Mouse (Mus musculus): ENCODE results near the gene Wfdc8. TPM values are rescaled to one million over a fixed set of nuclear protein-coding genes. Genes with fewer than 3 reads are reported as not detected.

Wfdc8 gene
- polyA plus RNA-seq, 1 experiment from 2014 or later: not detected

DNA sequence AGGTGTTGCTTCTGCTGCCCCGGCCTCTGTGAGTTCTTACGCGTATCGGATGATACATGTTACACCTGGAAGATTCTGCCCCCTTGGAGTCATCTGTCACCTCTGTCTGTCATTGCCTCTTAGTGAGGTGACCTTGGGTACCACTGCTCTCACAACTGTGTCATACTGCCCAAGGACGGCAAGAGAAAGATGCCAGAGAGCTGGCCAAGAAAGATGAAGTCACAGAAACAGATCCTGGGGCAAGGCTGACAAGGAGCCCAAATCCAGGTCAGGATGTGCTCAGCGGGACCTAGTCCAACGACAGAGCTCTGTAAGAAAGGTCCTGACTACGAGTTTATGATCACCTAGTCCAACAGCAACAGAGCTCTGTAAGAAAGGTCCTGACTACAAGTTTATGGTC lies 53.3 kb downstream of the Wfdc8 start:
- no peak overlapping the region for H3K27ac ChIP-seq
- H3K9me3 ChIP-seq: no peaks in the 10 kb centered on the region
- WGBS: 88% methylated on average over 8 of the region's 8 CpGs
- H3K27me3 ChIP-seq: peaks cover 6% of the 10 kb centered on the region; the same call in 1 of the 2 replicates
- H3K4me2 ChIP-seq: no peak overlapping the region
- no peak overlapping the region for H3K9ac ChIP-seq
- peaks cover 32% of the 10 kb centered on the region for H3K4me1 ChIP-seq
- no peak overlapping the region for H3K4me3 ChIP-seq
- no peaks in the 10 kb centered on the region for H3K36me3 ChIP-seq
- no peak for ATAC-seq (ENCODE audit: insufficient number of reproducible peaks, low FRiP score, low TSS enrichment, low read depth)

DNA sequence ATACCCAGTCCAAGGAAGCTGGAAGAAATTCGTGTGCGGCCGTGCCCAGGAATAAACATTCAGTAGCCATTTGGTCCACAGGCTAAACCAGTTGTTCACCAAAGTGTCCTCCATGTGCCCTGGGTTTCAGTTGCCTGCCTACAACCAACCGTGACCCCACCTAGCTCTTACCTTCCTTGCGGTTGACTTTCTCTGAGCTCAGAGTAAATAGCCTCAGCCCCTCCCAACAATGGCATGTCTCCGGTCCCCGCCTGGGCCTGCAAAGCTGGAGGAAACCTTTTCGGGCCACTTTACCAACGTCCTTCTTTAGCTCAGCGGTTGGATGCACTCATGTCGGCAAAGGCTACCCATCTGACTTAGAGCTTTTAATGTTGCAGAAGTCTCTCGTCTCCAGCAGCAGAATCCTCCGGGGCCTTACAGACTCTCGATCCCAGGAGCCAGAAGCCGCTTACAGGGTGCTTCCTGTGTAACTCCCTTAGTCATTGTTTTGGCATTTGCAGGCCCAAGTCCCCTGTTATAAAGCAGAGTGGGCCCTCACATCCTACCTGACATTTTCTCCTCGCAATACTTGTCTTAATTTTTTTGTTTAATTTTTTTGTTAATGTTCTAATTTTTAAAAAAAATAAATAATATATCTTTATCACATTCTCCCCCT lies 54.3 kb downstream of the Wfdc8 start:
- Histone ChIP-seq H3K4me3 (no peak overlapping the region), H3K4me2 (no peak overlapping the region), H3K9me3 (no peaks in the 10 kb centered on the region), H3K27me3 (peaks cover 6% of the 10 kb centered on the region; the same call in 1 of the 2 replicates), H3K4me1 (peaks cover 28% of the 10 kb centered on the region), H3K36me3 (no peaks in the 10 kb centered on the region), H3K27ac (no peak overlapping the region), H3K9ac (no peak overlapping the region)
- ATAC-seq (ENCODE audit: insufficient number of reproducible peaks, low FRiP score, low TSS enrichment, low read depth): no peak
- 42% methylated on average over 16 of the region's 16 CpGs for WGBS

DNA sequence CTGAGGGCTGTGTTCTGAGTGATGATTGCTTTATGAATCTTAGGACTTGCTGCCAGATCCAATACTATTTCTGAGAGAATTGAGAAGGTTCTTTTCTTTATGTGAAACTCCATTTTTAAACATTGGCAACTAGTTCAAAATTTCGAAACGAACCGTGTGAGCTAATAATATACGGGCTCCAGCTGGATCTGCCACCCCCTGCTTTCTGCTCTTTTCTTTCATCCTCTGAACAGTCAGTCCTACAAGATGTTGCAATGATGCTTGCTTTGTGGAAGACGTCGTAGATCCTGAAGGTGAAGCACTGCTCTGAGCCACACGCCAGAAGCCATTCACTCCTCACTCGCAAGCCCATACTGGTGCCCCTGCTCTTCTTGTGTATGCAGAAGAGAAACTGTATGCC lies 55.0 kb downstream of the Wfdc8 start:
- no peak overlapping the region for H3K27ac ChIP-seq

DNA sequence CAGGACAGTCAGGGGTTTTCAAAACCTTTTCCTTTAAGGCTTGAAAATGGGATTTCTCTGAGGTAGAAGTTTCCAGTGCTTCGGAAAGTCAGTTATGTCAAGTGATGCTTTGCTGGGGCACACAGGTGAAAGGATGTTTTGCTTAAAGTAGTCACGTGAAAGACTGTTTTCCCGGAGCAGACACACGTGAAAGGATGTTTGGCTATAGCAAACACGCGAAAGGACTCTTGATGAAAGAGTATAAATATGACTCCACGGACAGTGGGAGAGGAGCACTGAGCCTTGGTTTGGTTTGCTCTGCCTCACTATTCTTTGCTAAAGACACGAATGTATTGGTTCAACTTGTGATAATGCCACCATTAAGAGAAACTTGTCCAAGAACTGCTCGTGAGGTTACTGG lies 61.9 kb downstream of the Wfdc8 start:
- WGBS: 90% methylated on average over 9 of the region's 9 CpGs
- Histone ChIP-seq H3K27me3 (peaks cover 10% of the 10 kb centered on the region; the same call in 1 of the 2 replicates), H3K9ac (no peak overlapping the region), H3K9me3 (no peaks in the 10 kb centered on the region), H3K4me3 (no peak overlapping the region), H3K4me2 (no peak overlapping the region), H3K36me3 (no peaks in the 10 kb centered on the region), H3K4me1 (peaks cover 5% of the 10 kb centered on the region; the same call in 1 of the 2 replicates), H3K27ac (no peak overlapping the region)
- no peak for ATAC-seq (ENCODE audit: insufficient number of reproducible peaks, low FRiP score, low TSS enrichment, low read depth)

More for the DNA sequence above, 55.0 kb downstream of the Wfdc8 start:
- no peak overlapping the region for H3K4me3 ChIP-seq
- no peak overlapping the region for H3K4me2 ChIP-seq
- no peaks in the 10 kb centered on the region for H3K9me3 ChIP-seq
- peaks cover 6% of the 10 kb centered on the region; the same call in 1 of the 2 replicates for H3K27me3 ChIP-seq
- H3K36me3 ChIP-seq: no peaks in the 10 kb centered on the region
- H3K9ac ChIP-seq: no peak overlapping the region
- whole genome bisulfite sequencing: 60% methylated on average over 8 of the region's 8 CpGs
- peaks cover 22% of the 10 kb centered on the region for H3K4me1 ChIP-seq
- no peak for ATAC-seq (ENCODE audit: insufficient number of reproducible peaks, low FRiP score, low TSS enrichment, low read depth)

DNA sequence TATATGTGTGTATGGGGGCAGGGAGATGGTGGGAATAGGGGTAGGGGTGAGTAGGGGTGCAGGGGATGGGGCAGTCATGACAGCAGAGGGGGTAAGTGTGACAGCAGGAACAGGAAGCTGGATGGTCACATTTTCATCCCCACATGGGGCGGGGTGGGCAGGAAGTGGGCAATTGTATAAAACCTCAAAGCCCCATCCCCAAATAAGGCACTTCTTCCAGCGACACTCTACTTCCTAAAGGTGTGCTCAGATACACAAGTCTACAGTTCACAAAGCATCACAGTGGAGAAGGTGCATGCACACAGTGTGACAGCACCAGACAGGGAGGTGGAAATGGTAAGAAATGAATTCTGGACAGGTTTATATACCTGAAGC lies 62.5 kb downstream of the Wfdc8 start:
- Histone ChIP-seq H3K27ac (no peak overlapping the region), H3K4me3 (no peak overlapping the region), H3K9me3 (no peaks in the 10 kb centered on the region), H3K4me2 (no peak overlapping the region), H3K36me3 (no peaks in the 10 kb centered on the region), H3K9ac (no peak overlapping the region), H3K4me1 (peaks cover 5% of the 10 kb centered on the region; the same call in 1 of the 2 replicates), H3K27me3 (peaks cover 10% of the 10 kb centered on the region; the same call in 1 of the 2 replicates)
- no peak for ATAC-seq (ENCODE audit: insufficient number of reproducible peaks, low FRiP score, low TSS enrichment, low read depth)
- 78% methylated on average over 2 of the region's 2 CpGs for WGBS

DNA sequence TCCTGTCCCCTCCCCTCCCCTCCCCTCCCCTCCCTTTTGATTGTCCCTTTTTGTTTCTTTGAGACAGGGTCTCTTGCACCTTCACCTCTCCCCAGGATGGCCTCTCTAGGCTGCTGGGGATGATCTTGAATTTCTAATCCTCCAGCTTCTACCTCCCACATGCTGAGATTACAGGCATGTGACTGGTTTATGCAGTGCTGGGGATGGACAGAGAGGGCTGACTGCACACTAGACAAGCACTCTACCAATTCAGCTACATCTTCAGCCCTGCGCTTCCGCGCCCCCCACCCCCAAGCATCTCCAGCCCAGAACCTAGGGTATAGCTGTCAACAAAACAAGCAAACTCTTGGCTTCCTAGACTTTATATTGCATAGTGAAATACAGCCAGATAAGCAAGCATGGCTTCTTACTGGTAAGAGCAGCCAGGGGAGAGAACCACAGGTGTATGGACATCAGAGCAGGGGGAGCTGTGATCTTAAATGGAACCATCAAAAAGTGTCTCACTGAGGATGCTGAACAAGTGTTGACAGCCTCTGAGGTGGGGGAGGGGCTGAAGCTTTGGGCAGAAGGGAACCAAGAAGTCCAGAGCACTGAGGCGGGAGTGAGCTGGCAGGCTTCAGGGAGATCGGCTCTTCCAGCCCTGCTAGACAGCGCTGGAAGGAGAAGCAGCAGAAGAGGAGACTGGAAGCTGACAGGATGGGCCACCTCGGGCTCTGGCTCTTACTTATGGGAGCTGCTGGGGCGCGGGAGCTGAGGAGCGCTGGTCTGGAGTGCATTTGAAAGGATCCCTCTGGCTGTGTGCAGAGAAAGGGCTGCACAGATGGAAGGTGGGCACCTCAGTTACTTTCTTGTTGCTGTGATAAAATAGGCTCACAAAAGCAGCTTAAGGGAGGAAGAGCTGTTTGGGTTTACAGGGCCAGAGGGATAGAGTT lies 63.2 kb downstream of the Wfdc8 start:
- H3K9me3 ChIP-seq: no peaks in the 10 kb centered on the region
- 18% methylated on average over 10 of the region's 10 CpGs for WGBS
- no peak overlapping the region for H3K4me2 ChIP-seq
- H3K9ac ChIP-seq: no peak overlapping the region
- peaks cover 5% of the 10 kb centered on the region; the same call in 1 of the 2 replicates for H3K4me1 ChIP-seq
- no peaks in the 10 kb centered on the region for H3K36me3 ChIP-seq
- no peak for ATAC-seq (ENCODE audit: insufficient number of reproducible peaks, low FRiP score, low TSS enrichment, low read depth)
- no peak overlapping the region for H3K27ac ChIP-seq
- H3K27me3 ChIP-seq: peaks cover 10% of the 10 kb centered on the region; the same call in 1 of the 2 replicates
- no peak overlapping the region for H3K4me3 ChIP-seq

DNA sequence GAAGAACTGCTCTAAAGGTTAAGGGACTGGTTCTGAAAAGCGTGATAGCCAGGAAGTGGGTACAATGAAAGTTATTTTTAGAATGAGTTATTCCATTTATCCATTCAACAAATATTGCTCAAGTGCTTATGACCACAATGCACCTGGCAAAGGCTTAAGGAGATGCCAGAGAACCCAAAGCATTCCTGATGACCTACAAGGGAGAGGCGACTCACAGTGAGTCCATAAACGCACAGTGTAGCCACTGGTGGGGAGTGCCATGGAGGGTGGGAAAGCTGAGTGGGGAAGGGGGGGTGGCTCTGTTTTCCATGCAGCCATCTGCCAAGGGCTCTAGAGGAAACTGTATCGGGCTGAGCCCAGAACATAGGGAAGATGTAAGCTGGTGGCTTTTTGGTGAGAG lies 64.1 kb downstream of the Wfdc8 start:
- H3K4me2 ChIP-seq: no peak overlapping the region
- H3K9ac ChIP-seq: no peak overlapping the region
- H3K4me1 ChIP-seq: peaks cover 5% of the 10 kb centered on the region; the same call in 1 of the 2 replicates
- H3K27ac ChIP-seq: no peak overlapping the region
- ATAC-seq (ENCODE audit: insufficient number of reproducible peaks, low FRiP score, low TSS enrichment, low read depth): no peak
- no peaks in the 10 kb centered on the region for H3K36me3 ChIP-seq
- WGBS: 37% methylated on average over 4 of the region's 4 CpGs
- peaks cover 10% of the 10 kb centered on the region; the same call in 1 of the 2 replicates for H3K27me3 ChIP-seq
- no peak overlapping the region for H3K4me3 ChIP-seq
- no peaks in the 10 kb centered on the region for H3K9me3 ChIP-seq

Other genes starting within 250 kb of the Wfdc8 start
- 4.3 TPM in 2 replicates for gene Slpi, start 224.5 kb downstream of the Wfdc8 start, polyA plus RNA-seq (2015; fragmentation: Nextera tagmentation; extraction: Ambion mirVana)
- gene Rbpjl, start 210.5 kb downstream of the Wfdc8 start, polyA plus RNA-seq (2015; fragmentation: Nextera tagmentation; extraction: Ambion mirVana): 1.2 and 1.3 TPM in 2 replicates
- gene Matn4, start 208.5 kb downstream of the Wfdc8 start, polyA plus RNA-seq (2015; fragmentation: Nextera tagmentation; extraction: Ambion mirVana): 108 and 113 TPM in 2 replicates
- gene Sdc4, start 169.7 kb downstream of the Wfdc8 start, polyA plus RNA-seq (2015; fragmentation: Nextera tagmentation; extraction: Ambion mirVana): 107 and 110 TPM in 2 replicates
- 54.5 and 61.2 TPM in 2 replicates for gene Sys1, start 156.7 kb downstream of the Wfdc8 start, polyA plus RNA-seq (2015; fragmentation: Nextera tagmentation; extraction: Ambion mirVana)
- gene Gm20458, start 152.7 kb downstream of the Wfdc8 start, polyA plus RNA-seq (2015; fragmentation: Nextera tagmentation; extraction: Ambion mirVana): 11.0 and 12.2 TPM in 2 replicates
- not detected in 2 replicates for gene Trp53tg5, start 139.9 kb downstream of the Wfdc8 start, polyA plus RNA-seq (2015; fragmentation: Nextera tagmentation; extraction: Ambion mirVana)
- 6.3 and 6.9 TPM in 2 replicates for gene Dbndd2, start 127.5 kb downstream of the Wfdc8 start, polyA plus RNA-seq (2015; fragmentation: Nextera tagmentation; extraction: Ambion mirVana)
- 65.0 and 67.5 TPM in 2 replicates for gene Pigt, start 116.1 kb downstream of the Wfdc8 start, polyA plus RNA-seq (2015; fragmentation: Nextera tagmentation; extraction: Ambion mirVana)
- 18.3 and 31.2 TPM in 2 replicates for gene Wfdc2, start 51.2 kb downstream of the Wfdc8 start, polyA plus RNA-seq (2015; fragmentation: Nextera tagmentation; extraction: Ambion mirVana)
- not detected in 2 replicates for gene Spint3, start 40.2 kb downstream of the Wfdc8 start, polyA plus RNA-seq (2015; fragmentation: Nextera tagmentation; extraction: Ambion mirVana)
- 0.19 TPM in 1 of 2 replicates, not detected in the other for gene Wfdc6a, start 28.2 kb downstream of the Wfdc8 start, polyA plus RNA-seq (2015; fragmentation: Nextera tagmentation; extraction: Ambion mirVana)
- gene Eppin, start 20.0 kb downstream of the Wfdc8 start, polyA plus RNA-seq (2015; fragmentation: Nextera tagmentation; extraction: Ambion mirVana): not detected in 2 replicates
- gene Wfdc6b, start 104 bp downstream of the Wfdc8 start, polyA plus RNA-seq (2015; fragmentation: Nextera tagmentation; extraction: Ambion mirVana): not detected in 2 replicates
- not detected in 2 replicates for gene Wfdc16, start 25.2 kb upstream of the Wfdc8 start, polyA plus RNA-seq (2015; fragmentation: Nextera tagmentation; extraction: Ambion mirVana)
- not detected in 2 replicates for gene Wfdc10, start 42.4 kb upstream of the Wfdc8 start, polyA plus RNA-seq (2015; fragmentation: Nextera tagmentation; extraction: Ambion mirVana)
- not detected in 2 replicates for gene Wfdc9, start 43.0 kb upstream of the Wfdc8 start, polyA plus RNA-seq (2015; fragmentation: Nextera tagmentation; extraction: Ambion mirVana)
- not detected in 2 replicates for gene Wfdc11, start 60.5 kb upstream of the Wfdc8 start, polyA plus RNA-seq (2015; fragmentation: Nextera tagmentation; extraction: Ambion mirVana)
- gene Wfdc13, start 71.5 kb upstream of the Wfdc8 start, polyA plus RNA-seq (2015; fragmentation: Nextera tagmentation; extraction: Ambion mirVana): 0.18 TPM in 1 of 2 replicates, not detected in the other
- gene Spint4, start 84.9 kb upstream of the Wfdc8 start, polyA plus RNA-seq (2015; fragmentation: Nextera tagmentation; extraction: Ambion mirVana): not detected in 2 replicates
- gene Spint5, start 101.7 kb upstream of the Wfdc8 start, polyA plus RNA-seq (2015; fragmentation: Nextera tagmentation; extraction: Ambion mirVana): not detected in 2 replicates
- gene Wfdc3, start 132.3 kb upstream of the Wfdc8 start, polyA plus RNA-seq (2015; fragmentation: Nextera tagmentation; extraction: Ambion mirVana): 0.41 and 0.50 TPM in 2 replicates
- gene Dnttip1, start 132.4 kb upstream of the Wfdc8 start, polyA plus RNA-seq (2015; fragmentation: Nextera tagmentation; extraction: Ambion mirVana): 61.0 and 63.9 TPM in 2 replicates
- 293 and 311 TPM in 2 replicates for gene Ube2c, start 156.3 kb upstream of the Wfdc8 start, polyA plus RNA-seq (2015; fragmentation: Nextera tagmentation; extraction: Ambion mirVana)
- 350 and 1,119 TPM in 2 replicates for gene Tnnc2, start 166.3 kb upstream of the Wfdc8 start, polyA plus RNA-seq (2015; fragmentation: Nextera tagmentation; extraction: Ambion mirVana)
- 33.8 and 40.5 TPM in 2 replicates for gene Snx21, start 172.2 kb upstream of the Wfdc8 start, polyA plus RNA-seq (2015; fragmentation: Nextera tagmentation; extraction: Ambion mirVana)
- gene Acot8, start 191.3 kb upstream of the Wfdc8 start, polyA plus RNA-seq (2015; fragmentation: Nextera tagmentation; extraction: Ambion mirVana): 16.8 and 20.7 TPM in 2 replicates
- gene Zswim3, start 191.5 kb upstream of the Wfdc8 start, polyA plus RNA-seq (2015; fragmentation: Nextera tagmentation; extraction: Ambion mirVana): 7.5 and 7.9 TPM in 2 replicates
- 19.4 and 20.1 TPM in 2 replicates for gene Zswim1, start 209.1 kb upstream of the Wfdc8 start, polyA plus RNA-seq (2015; fragmentation: Nextera tagmentation; extraction: Ambion mirVana)
- gene Spata25, start 214.9 kb upstream of the Wfdc8 start, polyA plus RNA-seq (2015; fragmentation: Nextera tagmentation; extraction: Ambion mirVana): not detected in 2 replicates
- gene Ctsa, start 219.2 kb upstream of the Wfdc8 start, polyA plus RNA-seq (2015; fragmentation: Nextera tagmentation; extraction: Ambion mirVana): 178 and 187 TPM in 2 replicates
- gene Neurl2, start 219.8 kb upstream of the Wfdc8 start, polyA plus RNA-seq (2015; fragmentation: Nextera tagmentation; extraction: Ambion mirVana): 5.8 and 9.3 TPM in 2 replicates
- gene Pltp, start 244.1 kb upstream of the Wfdc8 start, polyA plus RNA-seq (2015; fragmentation: Nextera tagmentation; extraction: Ambion mirVana): 57.1 and 61.8 TPM in 2 replicates

All from limb, embryonic 15.5 days (tissue).